Mouse (Mus musculus) heart, postnatal 0 days (tissue): ENCODE data around the gene Hspa12a. TPM values are rescaled to one million over a fixed set of nuclear protein-coding genes. Genes with fewer than 3 reads are reported as not detected.
A peak's percentile ranks its signal among the peaks of the same experiment; 100 is the strongest.

ENCODE experiments used
- ATAC-seq: fragments of 200-750 bp; cut with Nextera tagmentation; 2 replicates; pipeline ENCODE4 v1.8.0; 2017; ENCODE audit warnings: low read depth, moderate number of reproducible peaks, moderate library complexity; ENCODE audit not compliant: insufficient read depth
- DNase-seq: peaks from one replicate; pipeline ENCODE4 v3.0.0-alpha.2; 2016; ENCODE audit warnings: low spot score
- H3K27ac ChIP-seq: fragments of 300-500 bp; sonication (generic); 2 replicates; pipeline ENCODE4 v1.5.1; 2014; ENCODE audit warnings: low read depth, mild to moderate bottlenecking
- H3K27me3 ChIP-seq: fragments of 300-500 bp; sonication (generic); 2 replicates; pipeline ENCODE4 v1.6.1; 2014; ENCODE audit warnings: low read length, mixed read lengths; ENCODE audit not compliant: control insufficient read depth, insufficient read depth
- H3K36me3 ChIP-seq: fragments of 300-500 bp; sonication (generic); replicated peaks from 2 replicates; pipeline ENCODE4 v1.6.1; 2014; ENCODE audit warnings: low read length, mixed read lengths; ENCODE audit not compliant: control insufficient read depth, insufficient read depth
- H3K4me1 ChIP-seq: fragments of 300-500 bp; sonication (generic); 2 replicates; pipeline ENCODE4 v1.6.1; 2014; ENCODE audit warnings: antibody characterized with exemption; ENCODE audit not compliant: control insufficient read depth, insufficient read depth
- H3K4me2 ChIP-seq: fragments of 300-500 bp; sonication (generic); 2 replicates; pipeline ENCODE4 v1.6.1; 2014; ENCODE audit warnings: low read depth, mild to moderate bottlenecking, low read length, moderate library complexity
- H3K4me3 ChIP-seq: fragments of 300-500 bp; sonication (generic); 2 replicates; pipeline ENCODE4 v1.5.1; 2014; ENCODE audit warnings: low read depth, low read length
- H3K9ac ChIP-seq: fragments of 300-500 bp; sonication (generic); replicated peaks from 2 replicates; pipeline ENCODE4 v1.6.1; 2014; ENCODE audit warnings: low read depth, low read length, mixed read lengths
- H3K9me3 ChIP-seq: fragments of 300-500 bp; sonication (generic); replicated peaks from 2 replicates; pipeline ENCODE4 v1.6.1; 2016; ENCODE audit warnings: low read length; ENCODE audit not compliant: control insufficient read depth
- CTCF ChIP-seq: IDR thresholded peaks from 2 replicates; pipeline ENCODE4 v1.5.1; 2016; ENCODE audit warnings: antibody characterized with exemption, control low read depth, low read depth
- EP300 ChIP-seq: IDR thresholded peaks from 2 replicates; pipeline ENCODE4 v1.6.1; 2016; ENCODE audit warnings: antibody characterized with exemption, low read depth
- WGBS: fragments of 180-500 bp; shearing (Covaris S2); extraction: QIAGEN DNeasy Blood & Tissue Kit; methylation state at CpG from one replicate; pipeline ENCODE4 v1.1.7; 2014; 5-methylcytosine and 5-hydroxymethylcytosine counted together
- polyA plus RNA-seq: library from polyadenylated mRNA; unstranded; fragments of >200 nt; fragmentation: Nextera tagmentation; extraction: Ambion mirVana; gene quantifications from 2 replicates; pipeline ENCODE4 v1.2.1, GENCODE M21; 2015
- total RNA-seq: library from RNA; depleted of rRNA; stranded (reverse); fragments of >200 nt; gene quantifications from 2 replicates; pipeline ENCODE4 v1.2.3, GENCODE M21; 2014; ENCODE audit warnings: low replicate concordance

Gene Hspa12a
- total and polyA plus RNA-seq, 2 experiments from 2014 or later, result 13.2 to 39.2 TPM

DNA sequence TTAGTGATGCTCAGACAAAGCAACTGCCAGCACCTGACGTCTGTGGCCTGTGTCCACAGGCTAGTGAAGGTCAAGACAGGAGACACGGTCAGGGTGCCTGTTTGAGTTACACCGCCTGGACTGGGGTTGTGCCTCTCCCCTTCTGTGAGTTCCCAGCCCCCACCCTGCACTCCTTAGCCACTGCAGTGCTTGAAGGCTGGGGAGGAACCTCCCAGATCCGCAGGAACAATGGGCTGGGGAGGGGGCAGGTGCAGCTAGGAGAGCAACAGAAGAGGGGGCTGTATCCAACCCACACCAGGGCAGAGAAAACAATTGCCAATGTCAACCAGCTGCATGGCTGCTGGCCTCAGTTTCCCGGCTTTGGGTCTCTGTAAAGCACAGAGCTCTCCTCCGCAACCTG lies 84.1 kb downstream of the Hspa12a start:
- 39% methylated on average over 6 of the region's 6 CpGs for WGBS
- TF ChIP-seq EP300, result no peak
- TF ChIP-seq CTCF, result no peak
- H3K9ac ChIP-seq, result no peak overlapping the region
- H3K4me3 ChIP-seq, result peak overlapping the region; percentile 68
- H3K27me3 ChIP-seq, result no peaks in the 10 kb centered on the region
- ATAC-seq, result no peak
- no peak for DNase-seq
- no peaks in the 10 kb centered on the region for H3K9me3 ChIP-seq
- no peaks in the 10 kb centered on the region for H3K36me3 ChIP-seq
- peak overlapping the region; percentile 92 for H3K4me2 ChIP-seq
- no peak overlapping the region for H3K27ac ChIP-seq
- H3K4me1 ChIP-seq, result peaks cover 37% of the 10 kb centered on the region

DNA sequence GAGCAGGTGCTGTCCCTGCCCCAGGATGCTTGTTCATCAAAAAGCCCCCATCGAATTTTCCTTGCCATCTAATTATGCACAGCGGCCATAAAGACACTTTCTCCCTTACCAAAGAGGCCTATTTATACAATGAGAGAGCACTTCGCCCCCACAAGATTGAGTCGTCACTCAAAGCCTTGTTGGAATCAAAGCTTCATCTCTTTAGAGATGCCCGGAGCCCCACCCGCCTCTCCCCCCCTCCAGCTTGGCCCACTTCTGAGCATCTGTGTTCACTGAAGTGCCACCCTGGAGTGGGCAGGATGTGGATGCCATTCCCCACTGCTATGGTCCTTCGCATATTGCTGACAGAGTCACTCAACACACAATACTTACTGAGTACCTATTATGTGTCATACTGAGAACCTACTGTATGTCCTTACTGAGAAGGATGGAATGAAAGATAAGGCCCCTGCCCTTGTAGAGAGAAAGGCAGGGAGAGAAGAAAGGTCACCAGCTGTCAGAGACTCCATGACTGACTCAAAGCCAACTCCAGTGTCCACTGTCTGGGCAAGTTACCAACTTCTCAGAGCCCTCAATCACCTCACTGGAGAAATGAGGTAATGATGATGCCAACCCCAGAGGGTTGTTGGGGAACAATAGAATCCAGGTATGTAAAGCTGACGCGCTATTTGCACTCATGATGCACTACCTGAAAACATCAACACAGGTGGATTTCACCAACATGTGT lies 87.2 kb downstream of the Hspa12a start:
- DNase-seq, result no peak
- H3K9ac ChIP-seq, result no peak overlapping the region
- TF ChIP-seq EP300, result no peak
- TF ChIP-seq CTCF, result no peak
- no peak for ATAC-seq
- no peaks in the 10 kb centered on the region for H3K27me3 ChIP-seq
- H3K27ac ChIP-seq, result no peak overlapping the region
- H3K36me3 ChIP-seq, result no peaks in the 10 kb centered on the region
- no peaks in the 10 kb centered on the region for H3K9me3 ChIP-seq
- H3K4me2 ChIP-seq, result no peak overlapping the region
- no peak overlapping the region for H3K4me3 ChIP-seq
- peaks cover 51% of the 10 kb centered on the region for H3K4me1 ChIP-seq
- 64% methylated on average over 9 of the region's 9 CpGs for WGBS

DNA sequence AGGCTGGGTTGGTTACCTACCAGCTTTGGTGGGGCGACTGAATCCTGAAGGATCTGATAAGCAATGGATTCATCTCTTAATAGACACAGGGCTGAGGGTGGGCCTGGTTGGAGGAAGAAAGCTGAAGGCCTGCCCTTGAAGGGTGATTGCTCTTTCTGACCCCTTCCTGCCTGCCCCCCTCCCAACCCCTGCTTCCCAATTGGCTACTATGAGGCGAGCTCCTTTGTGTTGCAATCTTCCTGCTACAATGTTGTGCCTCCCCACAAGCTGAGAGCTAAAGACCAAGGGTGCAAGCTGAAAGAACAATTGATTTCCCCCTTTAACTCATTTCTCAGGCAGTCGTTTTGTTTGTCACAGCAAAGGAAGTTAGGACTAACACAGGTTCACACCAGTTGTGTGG lies 88.6 kb downstream of the Hspa12a start:
- Histone ChIP-seq H3K27me3 (no peaks in the 10 kb centered on the region), H3K4me3 (no peak overlapping the region), H3K27ac (no peak overlapping the region), H3K36me3 (no peaks in the 10 kb centered on the region), H3K9me3 (no peaks in the 10 kb centered on the region), H3K4me2 (no peak overlapping the region), H3K9ac (no peak overlapping the region), H3K4me1 (peaks cover 41% of the 10 kb centered on the region)
- TF ChIP-seq EP300, result no peak
- TF ChIP-seq CTCF, result no peak
- DNase-seq (no peak), ATAC-seq (no peak)
- WGBS, result 72% methylated on average over 3 of the region's 3 CpGs

DNA sequence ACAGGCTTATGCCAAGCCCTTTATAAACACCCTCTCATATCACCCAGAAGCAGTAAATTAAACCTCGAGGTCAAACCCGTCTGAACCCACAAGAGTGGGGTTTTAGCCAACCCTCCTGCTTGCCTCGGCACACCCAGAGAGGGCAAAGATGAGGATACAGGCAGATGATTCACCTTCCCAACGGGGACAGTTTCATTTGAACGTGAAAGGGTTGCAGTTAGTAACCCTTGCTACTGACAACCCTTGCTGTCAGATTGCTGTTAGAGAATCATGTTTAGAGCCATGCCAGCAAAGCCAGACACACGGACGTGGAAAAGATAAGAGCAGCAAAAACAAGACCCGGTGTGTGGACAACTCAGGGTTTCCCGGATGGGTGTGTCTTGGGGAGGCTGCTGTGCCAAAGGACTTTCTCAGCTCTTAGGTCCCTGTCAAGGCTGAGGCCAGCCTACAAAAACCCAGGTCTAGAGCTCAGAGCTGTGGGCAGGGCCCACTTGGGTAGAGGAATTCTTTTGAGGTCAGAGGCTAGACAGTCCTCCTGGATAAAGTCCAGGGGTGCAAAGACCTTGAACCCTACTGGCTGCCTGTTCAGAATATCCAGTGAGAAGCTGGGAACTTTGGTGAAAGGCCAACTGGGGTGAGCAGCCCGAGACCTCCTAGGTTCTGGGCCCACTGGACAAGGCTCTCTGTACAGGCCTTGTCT lies 90.3 kb downstream of the Hspa12a start:
- H3K27me3 ChIP-seq, result no peaks in the 10 kb centered on the region
- H3K4me3 ChIP-seq, result no peak overlapping the region
- no peaks in the 10 kb centered on the region for H3K9me3 ChIP-seq
- WGBS, result 28% methylated on average over 10 of the region's 10 CpGs
- DNase-seq, result no peak
- H3K36me3 ChIP-seq, result 0 out of 2 replicates have a peak, but pooled peaks cover 4% of the 10 kb centered on the region
- no peak overlapping the region for H3K4me2 ChIP-seq
- 0 out of 2 replicates have a peak overlapping the region, but pooled peaks have one; percentile 1 for H3K27ac ChIP-seq
- ATAC-seq, result peak; percentile 18; the same call in 1 of the 2 replicates
- H3K9ac ChIP-seq, result no peak overlapping the region
- no peak for TF ChIP-seq EP300
- TF ChIP-seq CTCF, result no peak
- peaks cover 32% of the 10 kb centered on the region for H3K4me1 ChIP-seq

GRCm38 (mm10) chr19:58850719-58851466 lies 92.6 kb downstream of the Hspa12a start:
- no peak overlapping the region for H3K27ac ChIP-seq

More at GRCm38 (mm10) chr19:58850719-58851466, 92.6 kb downstream of the Hspa12a start:
- Histone ChIP-seq H3K9me3 (no peaks in the 10 kb centered on the region), H3K27me3 (no peaks in the 10 kb centered on the region), H3K9ac (no peak overlapping the region), H3K4me3 (no peak overlapping the region), H3K4me1 (peaks cover 20% of the 10 kb centered on the region), H3K36me3 (0 out of 2 replicates have a peak, but pooled peaks cover 4% of the 10 kb centered on the region), H3K4me2 (no peak overlapping the region)
- 62% methylated on average over 4 of the region's 7 CpGs for WGBS
- no peak for ATAC-seq
- DNase-seq, result no peak
- TF ChIP-seq EP300 (no peak), CTCF (no peak)
